Mouse (Mus musculus): ENCODE results near the gene S100a13. TPM values are rescaled to one million over a fixed set of nuclear protein-coding genes. Genes with fewer than 3 reads are reported as not detected.

Gene S100a13
- polyA plus RNA-seq, 1 experiment: 93.3 TPM

DNA sequence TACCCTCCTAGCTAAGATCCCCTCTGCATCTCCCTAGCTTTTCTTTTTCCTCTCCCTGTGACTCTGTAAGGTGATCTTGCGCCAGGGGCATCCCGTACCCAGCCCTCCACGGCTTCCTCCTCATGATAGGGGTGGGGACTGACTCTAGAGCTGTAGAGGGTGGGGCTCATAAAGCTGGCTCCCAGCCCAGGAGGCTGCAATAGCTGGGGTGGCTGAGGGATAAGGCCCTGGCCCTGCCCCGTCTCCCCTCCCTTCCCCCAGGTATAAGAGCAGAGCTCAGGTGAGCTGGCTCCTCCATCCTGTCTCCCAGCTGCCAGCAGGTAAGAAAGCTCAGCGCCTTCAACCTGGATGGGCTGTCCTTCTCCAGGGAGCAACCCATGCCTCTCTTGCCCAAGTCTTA, 12.3 kb downstream of the S100a13 start, which contains the start of gene S100a14:
S100a14 (plus strand) TSS at position 277 of the 400 bp plus-strand sequence.
- Histone ChIP-seq H3K4me3 (replicated peaks; ENCODE audit: control insufficient read depth, low read depth, low read length) (no peak within 1 kb of the TSS), H3K4me1 (ENCODE audit: control insufficient read depth, insufficient read depth, low read length) (no peaks in the 10 kb centered on the region), H3K27ac (ENCODE audit: control insufficient read depth, insufficient read depth, low read depth, low read length, poor library complexity) (no peak within 1 kb of the TSS)
- TF ChIP-seq CTCF (IDR thresholded peaks at IDR 0.05; ENCODE audit: control insufficient read depth, insufficient read depth, low read length): no peak
- no peak for TF ChIP-seq POLR2A (IDR thresholded peaks at IDR 0.05; ENCODE audit: borderline replicate concordance, control insufficient read depth, low read depth, low read length)
- 36% methylated on average over 5 of the region's 5 CpGs for WGBS

DNA sequence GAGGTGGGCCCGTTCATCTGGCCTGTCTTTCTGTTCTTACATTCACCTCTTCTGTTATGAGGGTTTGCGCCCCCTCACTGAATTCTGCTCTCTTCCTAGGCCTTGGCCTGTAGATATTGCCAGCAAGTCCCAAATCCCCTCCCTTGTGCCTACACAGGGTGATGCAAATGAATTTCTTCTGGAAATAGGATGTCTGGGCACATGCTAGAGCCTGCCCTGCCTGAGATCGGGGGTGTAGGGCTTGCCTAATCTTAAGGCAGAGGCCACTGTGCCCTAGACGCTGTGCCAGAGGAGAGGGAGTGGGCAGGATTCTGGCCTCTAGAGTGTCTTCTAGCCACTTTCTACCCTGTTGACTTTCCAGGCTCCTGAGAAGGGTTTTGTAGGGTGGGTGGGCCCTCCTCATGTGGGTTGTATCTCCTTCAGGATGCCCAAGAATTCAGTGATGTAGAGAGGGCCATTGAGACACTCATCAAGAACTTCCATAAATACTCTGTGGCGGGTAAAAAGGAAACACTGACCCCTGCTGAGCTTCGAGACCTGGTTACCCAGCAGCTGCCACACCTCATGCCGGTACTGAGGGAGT, 13.1 kb downstream of the S100a13 start:
- 76% methylated on average over 7 of the region's 7 CpGs for WGBS
- H3K4me3 ChIP-seq (replicated peaks; ENCODE audit: control insufficient read depth, low read depth, low read length): no peak overlapping the region
- no peak overlapping the region for H3K27ac ChIP-seq (ENCODE audit: control insufficient read depth, insufficient read depth, low read depth, low read length, poor library complexity)
- TF ChIP-seq POLR2A (IDR thresholded peaks at IDR 0.05; ENCODE audit: borderline replicate concordance, control insufficient read depth, low read depth, low read length): no peak
- TF ChIP-seq CTCF (IDR thresholded peaks at IDR 0.05; ENCODE audit: control insufficient read depth, insufficient read depth, low read length): no peak
- H3K4me1 ChIP-seq (ENCODE audit: control insufficient read depth, insufficient read depth, low read length): no peaks in the 10 kb centered on the region

DNA sequence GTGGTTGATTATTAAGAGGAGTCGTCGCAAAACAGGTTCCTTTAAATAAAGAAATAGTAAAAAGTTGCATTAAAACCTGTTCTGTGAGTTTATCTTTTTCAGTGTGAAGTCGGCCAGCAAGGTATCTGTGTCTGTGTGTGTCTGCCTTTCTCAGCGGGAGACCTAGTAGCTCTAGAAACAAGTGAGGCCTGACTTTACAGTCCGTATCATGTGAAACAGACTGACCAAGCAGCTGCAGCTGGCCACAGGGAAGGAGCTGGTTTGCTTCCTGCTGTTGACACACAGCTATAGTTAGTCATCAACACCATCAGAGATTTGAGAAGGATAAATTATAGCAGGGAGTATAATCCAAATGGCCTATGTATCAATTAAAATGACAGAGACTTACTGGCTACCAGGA, 17.5 kb downstream of the S100a13 start:
- Histone ChIP-seq H3K27ac (ENCODE audit: control insufficient read depth, insufficient read depth, low read depth, low read length, poor library complexity) (no peak overlapping the region), H3K4me3 (replicated peaks; ENCODE audit: control insufficient read depth, low read depth, low read length) (no peak overlapping the region), H3K4me1 (ENCODE audit: control insufficient read depth, insufficient read depth, low read length) (no peaks in the 10 kb centered on the region)
- no peak for TF ChIP-seq CTCF (IDR thresholded peaks at IDR 0.05; ENCODE audit: control insufficient read depth, insufficient read depth, low read length)
- no peak for TF ChIP-seq POLR2A (IDR thresholded peaks at IDR 0.05; ENCODE audit: borderline replicate concordance, control insufficient read depth, low read depth, low read length)
- 82% methylated on average over 5 of the region's 5 CpGs for WGBS

DNA sequence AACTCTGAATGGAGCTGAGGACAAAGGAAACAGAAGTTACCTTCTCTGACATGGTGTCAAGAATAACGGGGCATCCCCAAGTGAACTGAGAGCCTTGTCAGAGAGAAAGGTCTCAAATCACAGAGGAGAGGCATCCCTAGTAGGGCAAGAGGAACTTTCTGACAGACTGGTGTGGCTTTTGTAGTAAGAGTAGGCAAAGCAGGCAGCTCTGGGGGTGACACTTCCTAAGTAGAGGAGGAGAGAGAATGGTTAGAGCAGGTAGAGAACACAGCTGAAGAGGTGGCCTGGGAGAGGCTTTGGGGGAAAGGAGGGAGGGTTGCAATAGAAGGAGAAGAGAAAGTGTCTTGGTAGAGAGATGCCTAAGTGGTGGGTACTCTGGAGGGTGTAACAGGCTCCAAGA, 21.2 kb downstream of the S100a13 start:
- WGBS: 62% methylated on average over 1 of the region's 1 CpGs
- no peak overlapping the region for H3K4me3 ChIP-seq (replicated peaks; ENCODE audit: control insufficient read depth, low read depth, low read length)
- TF ChIP-seq POLR2A (IDR thresholded peaks at IDR 0.05; ENCODE audit: borderline replicate concordance, control insufficient read depth, low read depth, low read length) (no peak), CTCF (IDR thresholded peaks at IDR 0.05; ENCODE audit: control insufficient read depth, insufficient read depth, low read length) (no peak)
- no peak overlapping the region for H3K27ac ChIP-seq (ENCODE audit: control insufficient read depth, insufficient read depth, low read depth, low read length, poor library complexity)
- no peaks in the 10 kb centered on the region for H3K4me1 ChIP-seq (ENCODE audit: control insufficient read depth, insufficient read depth, low read length)

DNA sequence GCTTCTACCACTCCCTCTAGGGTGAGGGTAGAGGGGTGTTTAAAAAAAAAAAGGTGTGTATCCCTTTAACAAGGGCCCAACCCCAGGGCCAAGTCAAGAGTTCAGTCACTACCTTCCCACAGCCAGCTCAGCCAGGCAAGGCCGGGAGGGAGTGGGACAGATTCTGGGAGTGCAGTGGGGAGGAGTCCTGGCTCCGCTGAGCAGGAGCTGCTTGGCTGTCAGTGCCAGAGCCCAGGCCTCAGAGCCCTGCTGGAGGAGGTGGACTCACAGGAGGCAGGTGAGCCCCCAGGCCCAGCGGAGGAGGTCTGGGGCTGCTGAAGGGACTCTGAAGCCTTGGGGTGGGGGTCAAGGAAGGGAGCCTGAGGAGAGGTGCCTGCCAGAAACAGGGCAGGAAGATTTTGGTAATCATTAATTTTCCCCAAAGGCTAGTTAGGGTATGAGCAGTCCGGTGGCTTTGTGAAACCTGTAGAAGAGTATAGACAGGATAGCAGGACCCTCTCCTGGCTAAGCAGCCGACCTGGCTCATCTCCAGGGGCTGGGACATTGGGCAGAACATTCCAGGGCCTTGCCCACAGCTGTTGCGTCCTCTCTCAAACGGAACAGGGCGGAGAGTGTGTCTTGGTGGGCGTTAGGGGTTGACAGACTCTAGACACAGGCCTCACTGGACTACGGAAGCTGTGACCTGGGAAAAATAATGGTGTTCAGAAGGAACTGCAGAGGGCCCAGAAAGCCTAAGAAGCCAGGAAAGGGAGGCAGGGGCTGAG, 23.1 kb downstream of the S100a13 start, which contains the start of gene S100a16:
S100a16 (plus strand) TSS at position 114 of the 764 bp plus-strand sequence.
- 75% methylated on average over 10 of the region's 10 CpGs for WGBS
- TF ChIP-seq CTCF (IDR thresholded peaks at IDR 0.05; ENCODE audit: control insufficient read depth, insufficient read depth, low read length) (no peak), POLR2A (IDR thresholded peaks at IDR 0.05; ENCODE audit: borderline replicate concordance, control insufficient read depth, low read depth, low read length) (no peak)
- H3K4me3 ChIP-seq (replicated peaks; ENCODE audit: control insufficient read depth, low read depth, low read length): no peak within 1 kb of the TSS
- no peaks in the 10 kb centered on the region for H3K4me1 ChIP-seq (ENCODE audit: control insufficient read depth, insufficient read depth, low read length)
- no peak within 1 kb of the TSS; the same call in 1 of the 2 replicates for H3K27ac ChIP-seq (ENCODE audit: control insufficient read depth, insufficient read depth, low read depth, low read length, poor library complexity)

DNA sequence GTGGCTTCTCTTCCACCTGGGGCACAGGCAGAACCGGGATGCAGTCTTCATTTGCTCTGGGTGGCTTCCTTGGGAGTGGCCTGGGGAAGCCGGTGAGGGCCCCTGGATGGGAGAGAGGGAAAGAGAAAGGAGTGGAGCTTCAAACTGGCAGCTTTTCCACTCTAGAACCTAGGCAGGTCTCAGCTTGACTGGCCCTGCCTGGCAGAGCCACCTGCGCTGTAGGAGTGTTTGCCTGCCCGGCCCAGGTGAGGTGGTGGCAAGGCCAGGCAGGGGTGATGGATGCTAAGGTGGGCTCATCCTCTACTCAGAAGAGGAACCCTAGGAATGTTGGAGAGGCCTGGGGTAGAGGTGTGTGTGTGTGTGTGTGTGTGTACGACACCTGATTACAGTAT, 23.7 kb downstream of the S100a13 start:
- Histone ChIP-seq H3K4me3 (replicated peaks; ENCODE audit: control insufficient read depth, low read depth, low read length) (no peak overlapping the region), H3K27ac (ENCODE audit: control insufficient read depth, insufficient read depth, low read depth, low read length, poor library complexity) (no peak overlapping the region), H3K4me1 (ENCODE audit: control insufficient read depth, insufficient read depth, low read length) (no peaks in the 10 kb centered on the region)
- no peak for TF ChIP-seq CTCF (IDR thresholded peaks at IDR 0.05; ENCODE audit: control insufficient read depth, insufficient read depth, low read length)
- no peak for TF ChIP-seq POLR2A (IDR thresholded peaks at IDR 0.05; ENCODE audit: borderline replicate concordance, control insufficient read depth, low read depth, low read length)
- 79% methylated on average over 5 of the region's 5 CpGs for WGBS

DNA sequence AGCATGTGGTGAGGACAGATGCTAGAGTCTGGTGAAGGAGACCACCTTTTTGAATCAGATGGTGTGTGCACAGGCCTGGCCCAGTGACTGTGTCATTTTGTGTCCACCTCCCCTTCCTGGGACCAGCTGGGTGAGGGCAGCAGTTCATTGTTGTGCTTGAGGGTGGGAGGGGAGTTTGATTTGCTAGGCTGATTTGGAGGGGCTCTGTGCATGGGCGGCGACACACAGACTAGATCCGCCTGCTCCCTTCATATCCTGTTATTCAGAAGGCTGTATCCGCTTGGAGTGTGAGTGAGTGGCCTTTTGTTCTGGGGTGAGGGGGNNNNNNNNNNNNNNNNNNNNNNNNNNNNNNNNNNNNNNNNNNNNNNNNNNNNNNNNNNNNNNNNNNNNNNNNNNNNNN, 26.7 kb downstream of the S100a13 start:
- WGBS: 89% methylated on average over 4 of the region's 4 CpGs
- no peaks in the 10 kb centered on the region for H3K4me1 ChIP-seq (ENCODE audit: control insufficient read depth, insufficient read depth, low read length)
- no peak overlapping the region for H3K27ac ChIP-seq (ENCODE audit: control insufficient read depth, insufficient read depth, low read depth, low read length, poor library complexity)
- no peak overlapping the region for H3K4me3 ChIP-seq (replicated peaks; ENCODE audit: control insufficient read depth, low read depth, low read length)
- TF ChIP-seq CTCF (IDR thresholded peaks at IDR 0.05; ENCODE audit: control insufficient read depth, insufficient read depth, low read length) (no peak), POLR2A (IDR thresholded peaks at IDR 0.05; ENCODE audit: borderline replicate concordance, control insufficient read depth, low read depth, low read length) (no peak)

DNA sequence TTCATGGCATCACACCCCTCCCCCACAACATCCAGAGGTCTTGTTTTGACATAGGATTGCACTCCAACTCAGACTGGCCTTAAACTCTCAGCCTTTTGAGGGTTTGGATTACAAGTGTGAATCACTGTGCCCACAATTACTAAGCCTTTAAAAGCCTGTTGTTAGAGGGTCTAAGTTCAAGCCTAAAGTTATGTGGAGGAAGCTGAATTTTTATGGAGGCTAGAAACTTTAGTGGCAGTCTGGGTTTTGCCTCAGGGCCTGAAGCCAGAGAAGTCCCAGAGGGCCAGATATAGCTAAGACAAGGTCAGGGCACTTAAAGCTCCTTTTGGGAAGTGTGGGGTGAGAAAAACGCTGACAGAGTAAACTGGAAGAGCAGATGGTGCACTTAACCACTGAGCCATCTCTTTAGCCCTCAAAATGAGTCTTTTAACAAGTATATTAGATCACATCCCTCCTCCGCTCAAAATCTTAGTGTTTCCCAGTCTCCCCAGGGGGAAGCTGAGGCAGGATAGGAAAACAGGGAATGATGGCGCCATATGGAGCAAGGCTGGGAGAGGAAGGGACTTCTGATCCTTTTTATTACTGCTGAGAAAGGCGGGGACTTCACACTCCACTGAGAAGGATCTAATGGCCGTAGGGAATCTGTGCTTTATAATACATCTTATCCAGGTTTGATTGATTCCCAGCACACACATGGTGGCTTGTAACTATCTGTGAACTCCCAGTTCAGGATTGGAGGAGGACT, 35.6 kb downstream of the S100a13 start:
- no peak for TF ChIP-seq POLR2A (IDR thresholded peaks at IDR 0.05; ENCODE audit: borderline replicate concordance, control insufficient read depth, low read depth, low read length)
- no peak for TF ChIP-seq CTCF (IDR thresholded peaks at IDR 0.05; ENCODE audit: control insufficient read depth, insufficient read depth, low read length)
- no peak overlapping the region for H3K4me3 ChIP-seq (replicated peaks; ENCODE audit: control insufficient read depth, low read depth, low read length)
- H3K27ac ChIP-seq (ENCODE audit: control insufficient read depth, insufficient read depth, low read depth, low read length, poor library complexity): no peak overlapping the region
- no peaks in the 10 kb centered on the region for H3K4me1 ChIP-seq (ENCODE audit: control insufficient read depth, insufficient read depth, low read length)
- WGBS: 76% methylated on average over 5 of the region's 5 CpGs

All from bone marrow, adult 2 months (tissue).